Mouse (Mus musculus) neural tube, embryonic 15.5 days (tissue): ENCODE measurements around the gene Vmac. TPM values are rescaled to one million over a fixed set of nuclear protein-coding genes. Genes with fewer than 3 reads are reported as not detected.
A peak's percentile ranks its signal among the peaks of the same experiment; 100 is the strongest.

ENCODE experiments used
- ATAC-seq: fragments of 200-750 bp; cut with Nextera tagmentation; 2 replicates; pipeline ENCODE4 v1.8.0; 2017; ENCODE audit warnings: mild to moderate bottlenecking, moderate TSS enrichment, moderate library complexity; ENCODE audit not compliant: low FRiP score
- H3K27ac ChIP-seq: fragments of 300-500 bp; sonication (generic); replicated peaks from 2 replicates; pipeline ENCODE4 v1.5.1; 2015; ENCODE audit warnings: mild to moderate bottlenecking, inconsistent platforms
- H3K27me3 ChIP-seq: fragments of 300-500 bp; sonication (generic); replicated peaks from 2 replicates; pipeline ENCODE4 v1.6.1; 2015; ENCODE audit warnings: inconsistent platforms
- H3K36me3 ChIP-seq: fragments of 300-500 bp; sonication (generic); 2 replicates; pipeline ENCODE4 v1.6.1; 2015; ENCODE audit warnings: inconsistent platforms
- H3K4me1 ChIP-seq: fragments of 300-500 bp; sonication (generic); 2 replicates; pipeline ENCODE4 v1.6.1; 2015; ENCODE audit warnings: inconsistent platforms
- H3K4me2 ChIP-seq: fragments of 300-500 bp; sonication (generic); 2 replicates; pipeline ENCODE4 v1.6.1; 2015; ENCODE audit warnings: inconsistent platforms, mild to moderate bottlenecking, moderate library complexity
- H3K4me3 ChIP-seq: fragments of 300-500 bp; sonication (generic); replicated peaks from 2 replicates; pipeline ENCODE4 v1.5.1; 2015; ENCODE audit warnings: mild to moderate bottlenecking, inconsistent platforms
- H3K9ac ChIP-seq: fragments of 300-500 bp; sonication (generic); replicated peaks from 2 replicates; pipeline ENCODE4 v1.6.1; 2015; ENCODE audit warnings: mild to moderate bottlenecking, inconsistent platforms
- H3K9me3 ChIP-seq: fragments of 300-500 bp; sonication (generic); replicated peaks from 2 replicates; pipeline ENCODE4 v1.6.1; 2016; ENCODE audit warnings: inconsistent platforms
- WGBS: fragments of 180-500 bp; shearing (Covaris S2); methylation state at CpG from one replicate; pipeline ENCODE4 v1.1.7; 2015; ENCODE audit warnings: mixed read lengths; 5-methylcytosine and 5-hydroxymethylcytosine counted together
- polyA plus RNA-seq: library from polyadenylated mRNA; unstranded; fragments of >200 nt; fragmentation: Nextera tagmentation; extraction: Ambion mirVana; gene quantifications from 2 replicates; pipeline ENCODE4 v1.2.1, GENCODE M21; 2015

Vmac gene
- polyA plus RNA-seq, 1 experiment from 2014 or later, result 13.8 TPM

DNA sequence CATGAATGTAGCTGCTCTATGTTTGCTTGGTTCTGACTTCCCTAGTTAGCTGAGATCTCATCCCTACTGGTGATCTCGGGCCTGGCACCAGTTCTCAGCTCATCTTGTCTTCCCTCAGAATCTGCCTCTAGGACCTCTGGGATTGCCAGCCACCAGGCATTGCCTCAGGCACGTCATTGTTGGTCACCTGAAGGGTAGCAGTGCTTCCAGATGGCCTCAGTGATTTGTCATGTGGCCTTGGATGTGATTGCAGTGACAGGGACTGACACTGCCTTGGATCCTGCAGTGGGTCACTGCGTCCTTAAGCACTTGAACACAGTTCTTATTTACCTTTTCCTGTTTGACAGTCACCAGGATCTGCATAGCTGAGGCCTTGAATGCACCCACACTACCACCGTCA, 36.0 kb downstream of the Vmac start:
- no peak for ATAC-seq
- no peak overlapping the region for H3K27ac ChIP-seq
- no peaks in the 10 kb centered on the region for H3K27me3 ChIP-seq
- no peak overlapping the region for H3K9ac ChIP-seq
- H3K36me3 ChIP-seq, result peaks cover 41% of the 10 kb centered on the region
- WGBS, result 88% methylated on average over 4 of the region's 4 CpGs
- H3K4me3 ChIP-seq, result no peak overlapping the region
- no peaks in the 10 kb centered on the region for H3K9me3 ChIP-seq
- H3K4me2 ChIP-seq, result no peak overlapping the region
- H3K4me1 ChIP-seq, result peaks cover 25% of the 10 kb centered on the region

DNA sequence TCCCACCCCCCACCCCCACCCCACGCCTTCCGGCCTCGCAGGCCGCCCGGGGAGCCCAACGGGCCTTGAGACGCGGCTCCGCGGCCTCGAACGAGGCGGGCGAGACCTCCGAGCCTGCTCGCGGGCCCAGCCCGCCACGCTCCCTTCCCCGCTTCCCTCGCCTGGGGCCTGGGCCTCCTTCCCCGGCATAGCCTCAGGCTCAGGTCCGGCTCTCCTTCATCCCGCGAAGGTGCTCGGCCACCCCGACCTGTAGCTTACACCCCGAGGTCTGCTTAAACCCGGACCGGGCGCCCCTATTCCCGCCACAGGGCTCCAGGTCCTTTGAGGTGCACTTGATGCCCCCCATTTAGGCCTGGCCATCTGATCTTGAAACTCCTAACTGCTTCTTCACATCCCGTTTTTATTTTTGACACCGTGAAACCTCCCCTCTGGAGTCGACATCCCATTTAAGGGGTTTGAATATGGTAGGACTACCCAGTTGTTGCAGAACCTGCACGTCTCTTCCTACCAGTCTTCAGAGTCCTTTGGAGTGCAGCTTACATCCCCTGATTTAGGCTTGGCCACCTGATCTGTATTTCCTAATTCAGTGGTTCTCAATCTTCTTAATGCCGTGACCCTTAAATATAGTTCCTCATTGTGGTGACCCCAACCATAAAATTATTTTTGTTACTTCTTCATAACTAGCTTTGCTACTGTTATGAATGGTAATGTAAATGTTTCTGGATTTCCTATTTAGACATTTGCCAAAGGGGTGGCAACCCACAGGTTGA, 44.0 kb downstream of the Vmac start:
- H3K4me2 ChIP-seq, result peak overlapping the region; percentile 80
- H3K4me1 ChIP-seq, result peaks cover 48% of the 10 kb centered on the region
- no peaks in the 10 kb centered on the region for H3K9me3 ChIP-seq
- peak overlapping the region; percentile 86 for H3K27ac ChIP-seq
- peak; percentile 32 for ATAC-seq
- peaks cover 11% of the 10 kb centered on the region for H3K36me3 ChIP-seq
- 5% methylated on average over 37 of the region's 37 CpGs for WGBS
- H3K9ac ChIP-seq, result peak overlapping the region; percentile 95
- H3K27me3 ChIP-seq, result no peaks in the 10 kb centered on the region
- H3K4me3 ChIP-seq, result peak overlapping the region; percentile 89

DNA sequence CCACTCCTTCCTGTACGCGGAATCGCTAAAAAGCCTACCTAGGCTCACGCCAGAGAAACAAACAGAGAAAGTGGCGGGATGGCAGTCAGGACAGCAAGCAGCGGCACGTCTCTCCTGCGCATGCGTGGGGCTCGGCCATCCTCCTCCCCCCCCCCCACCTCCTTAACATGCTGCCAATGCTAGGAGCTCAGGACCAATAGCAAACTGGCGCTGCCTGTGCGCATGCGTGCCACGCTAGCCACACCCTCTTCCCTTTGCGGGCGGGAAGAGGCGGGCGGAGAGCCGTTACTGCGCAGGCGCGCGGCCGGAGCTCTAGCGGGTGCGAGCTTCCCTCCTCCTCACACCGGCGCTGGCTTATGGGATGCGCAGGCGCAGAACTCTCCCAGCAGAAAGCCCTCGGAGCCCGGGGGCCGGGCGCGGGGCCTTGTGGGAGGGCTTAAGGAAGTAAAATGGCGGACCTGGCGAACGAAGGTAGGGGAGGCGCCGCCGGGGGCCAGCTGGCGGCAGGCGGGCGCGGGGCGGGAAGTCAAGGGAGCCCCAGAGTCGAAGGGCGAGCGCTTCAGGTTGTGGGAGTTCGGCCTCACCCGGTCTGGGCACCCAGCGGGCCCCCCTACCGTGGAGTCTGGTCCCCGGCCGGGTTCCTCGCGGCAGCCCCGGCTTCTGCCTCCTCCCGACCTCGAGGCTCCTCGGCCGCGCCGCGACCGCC, 44.7 kb downstream of the Vmac start, which contains the start of gene Ranbp3:
Gene Ranbp3, plus strand, starts transcription at position 354 of the 706 bp plus-strand sequence.
- Histone ChIP-seq H3K4me1 (peaks cover 54% of the 10 kb centered on the region), H3K27ac (peak within 1 kb of the TSS; percentile 87), H3K4me3 (peak within 1 kb of the TSS; percentile 89), H3K9me3 (no peaks in the 10 kb centered on the region), H3K36me3 (peaks cover 9% of the 10 kb centered on the region), H3K27me3 (peaks cover 4% of the 10 kb centered on the region), H3K9ac (peak within 1 kb of the TSS; percentile 95), H3K4me2 (peak within 1 kb of the TSS; percentile 80)
- WGBS, result 0% methylated on average over 60 of the region's 66 CpGs
- peak; percentile 90 for ATAC-seq

DNA sequence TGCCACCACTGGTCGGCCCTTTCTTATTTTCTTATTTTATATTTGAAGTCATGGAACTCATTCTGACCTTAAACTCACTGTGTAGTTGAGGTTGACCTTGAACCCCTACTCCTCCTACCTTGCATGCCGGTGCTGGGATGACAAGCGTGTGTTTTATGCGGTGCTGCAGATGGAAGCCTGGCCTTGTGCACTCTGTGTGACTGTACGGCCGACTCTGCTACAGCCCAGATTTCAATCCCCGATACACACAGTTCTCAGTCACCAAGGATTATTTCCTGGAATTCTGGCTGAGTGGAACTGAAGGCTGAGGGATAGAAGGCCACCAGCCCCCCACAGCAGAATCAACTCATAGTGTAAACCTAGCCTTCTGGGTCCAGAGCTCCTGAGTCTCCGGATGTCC, 48.1 kb downstream of the Vmac start:
- H3K4me1 ChIP-seq, result peaks cover 21% of the 10 kb centered on the region
- H3K4me3 ChIP-seq, result no peak overlapping the region
- WGBS, result 85% methylated on average over 8 of the region's 8 CpGs
- H3K27me3 ChIP-seq, result peaks cover 9% of the 10 kb centered on the region
- no peaks in the 10 kb centered on the region for H3K36me3 ChIP-seq
- ATAC-seq, result no peak
- H3K27ac ChIP-seq, result no peak overlapping the region
- no peaks in the 10 kb centered on the region for H3K9me3 ChIP-seq
- H3K9ac ChIP-seq, result no peak overlapping the region
- no peak overlapping the region for H3K4me2 ChIP-seq

DNA sequence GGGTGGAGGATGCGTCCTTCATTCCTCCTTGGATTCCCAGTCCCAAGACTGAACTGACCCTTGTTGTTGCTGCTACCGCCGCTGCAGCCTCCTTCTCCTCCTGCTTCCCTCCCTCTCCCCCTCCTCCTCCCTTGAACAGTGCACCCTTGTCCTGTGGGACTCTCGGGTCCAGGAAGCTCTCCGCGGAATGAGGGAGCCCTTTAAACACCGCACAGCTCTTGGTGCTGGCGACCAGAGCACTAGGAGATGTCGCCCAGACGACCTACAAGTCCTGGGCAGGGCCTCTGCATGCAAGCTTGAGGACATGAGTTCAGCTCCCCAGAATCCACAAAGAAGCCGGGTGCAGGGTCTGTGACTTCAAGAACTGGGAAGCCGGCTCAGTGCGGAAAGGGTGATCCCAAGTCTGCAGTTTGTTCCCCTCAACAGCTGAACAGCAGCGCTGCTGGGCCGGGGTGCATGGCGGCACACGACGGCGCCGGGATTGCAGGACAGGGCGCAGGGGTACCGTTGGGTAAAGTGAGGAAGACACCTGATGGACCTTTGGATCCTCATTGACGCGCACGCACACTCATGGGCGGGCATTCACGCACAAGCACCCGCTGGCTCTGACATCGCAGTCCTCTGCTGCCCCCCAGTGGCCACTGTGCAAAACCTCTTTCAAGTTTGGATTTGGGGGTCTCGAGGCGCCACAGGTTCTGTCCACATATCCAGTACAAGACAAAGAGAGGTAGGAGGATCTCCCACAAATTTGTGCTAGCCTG, 49.3 kb downstream of the Vmac start:
- Histone ChIP-seq H3K4me2 (peak overlapping the region; percentile 91), H3K9me3 (no peaks in the 10 kb centered on the region), H3K36me3 (no peaks in the 10 kb centered on the region), H3K4me3 (peak overlapping the region; percentile 45), H3K4me1 (peaks cover 12% of the 10 kb centered on the region), H3K27me3 (peaks cover 9% of the 10 kb centered on the region), H3K9ac (peak overlapping the region; percentile 50), H3K27ac (no peak overlapping the region)
- ATAC-seq, result peak; percentile 29; the same call in 1 of the 2 replicates
- WGBS, result 3% methylated on average over 31 of the region's 31 CpGs

DNA sequence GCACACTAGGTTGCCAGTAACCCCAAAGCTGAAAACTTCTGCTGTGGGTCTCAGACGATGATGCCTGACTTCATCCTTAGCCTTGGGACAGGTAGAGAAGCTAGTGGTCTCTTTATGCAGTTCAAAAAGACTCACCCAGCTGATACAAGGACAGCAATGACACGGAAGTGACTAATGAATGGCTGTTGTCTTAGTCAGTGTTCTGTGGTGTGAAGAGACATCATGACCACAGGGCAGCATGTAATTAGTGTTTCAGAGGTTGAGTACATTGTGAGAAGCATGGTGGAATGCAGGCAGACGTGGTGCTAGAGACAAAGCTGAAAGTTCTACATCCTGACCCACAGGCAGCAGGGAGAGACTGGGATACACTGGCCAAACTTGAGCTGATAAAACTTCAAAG, 50.2 kb downstream of the Vmac start:
- peaks cover 10% of the 10 kb centered on the region for H3K4me1 ChIP-seq
- H3K4me3 ChIP-seq, result no peak overlapping the region
- no peaks in the 10 kb centered on the region for H3K9me3 ChIP-seq
- peaks cover 9% of the 10 kb centered on the region for H3K27me3 ChIP-seq
- H3K27ac ChIP-seq, result no peak overlapping the region
- no peak overlapping the region for H3K9ac ChIP-seq
- H3K36me3 ChIP-seq, result no peaks in the 10 kb centered on the region
- no peak for ATAC-seq
- H3K4me2 ChIP-seq, result no peak overlapping the region
- 78% methylated on average over 3 of the region's 3 CpGs for WGBS

DNA sequence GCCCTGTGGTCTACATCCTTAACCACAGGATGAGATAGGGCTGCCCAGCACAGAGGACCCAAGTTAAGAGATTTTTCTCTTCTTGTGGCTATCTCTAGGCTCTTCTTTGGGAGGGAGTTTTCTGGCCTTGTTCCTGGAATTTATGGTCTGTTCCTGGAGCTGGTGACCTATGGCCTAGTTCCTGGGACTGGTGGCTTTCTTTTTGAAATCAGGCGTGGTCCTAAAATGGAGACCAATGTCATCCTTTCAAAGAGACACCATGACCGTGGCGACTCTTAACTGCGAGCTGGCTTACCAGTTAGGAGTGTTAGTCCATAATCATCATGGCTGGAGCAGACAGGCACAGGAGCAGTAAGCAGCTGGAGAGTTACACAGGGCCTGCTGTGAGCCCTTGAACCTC, 51.4 kb downstream of the Vmac start:
- Histone ChIP-seq H3K27me3 (peaks cover 9% of the 10 kb centered on the region), H3K4me3 (no peak overlapping the region), H3K4me2 (no peak overlapping the region), H3K9me3 (no peaks in the 10 kb centered on the region), H3K9ac (no peak overlapping the region), H3K36me3 (no peaks in the 10 kb centered on the region), H3K27ac (no peak overlapping the region), H3K4me1 (peaks cover 6% of the 10 kb centered on the region)
- no peak for ATAC-seq
- 76% methylated on average over 4 of the region's 4 CpGs for WGBS

DNA sequence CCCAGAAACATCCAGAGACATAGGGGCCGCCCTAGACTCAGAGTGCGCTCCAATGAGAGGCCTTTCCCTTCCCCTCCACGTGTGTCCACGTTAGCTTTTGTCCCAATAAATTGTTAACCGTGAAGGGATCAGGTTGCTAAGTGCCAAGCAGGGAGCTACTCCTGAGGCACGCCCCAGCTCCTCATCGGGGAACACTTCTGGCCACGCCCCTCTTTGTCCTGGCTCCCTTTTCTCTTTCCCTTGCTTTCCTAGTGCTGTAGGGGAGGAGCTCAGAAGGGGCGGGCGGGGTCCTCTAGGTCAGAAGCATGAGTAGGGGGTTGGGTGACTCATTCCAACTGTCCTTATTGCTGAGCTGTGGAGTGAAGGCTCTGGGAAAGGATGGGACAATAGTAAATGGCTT, 53.5 kb downstream of the Vmac start:
- Histone ChIP-seq H3K4me2 (0 out of 2 replicates have a peak overlapping the region, but pooled peaks have one; percentile 4), H3K27me3 (peaks cover 9% of the 10 kb centered on the region), H3K9me3 (no peaks in the 10 kb centered on the region), H3K4me3 (no peak overlapping the region), H3K27ac (no peak overlapping the region), H3K9ac (no peak overlapping the region), H3K36me3 (no peaks in the 10 kb centered on the region), H3K4me1 (peaks cover 6% of the 10 kb centered on the region)
- 5% methylated on average over 10 of the region's 10 CpGs for WGBS
- ATAC-seq, result no peak

Other genes starting within 250 kb of the Vmac start
- 206 and 247 TPM in 2 replicates for gene Ptprs, start 241.5 kb downstream of the Vmac start, polyA plus RNA-seq
- gene Znrf4, start 205.6 kb downstream of the Vmac start, polyA plus RNA-seq, result not detected in 2 replicates
- 0.95 and 1.4 TPM in 2 replicates for gene Gm20219, start 163.6 kb downstream of the Vmac start, polyA plus RNA-seq
- gene Safb2, start 133.4 kb downstream of the Vmac start, polyA plus RNA-seq, result 73.4 and 76.5 TPM in 2 replicates
- gene Safb, start 133.2 kb downstream of the Vmac start, polyA plus RNA-seq, result 95.9 and 103 TPM in 2 replicates
- gene 2410015M20Rik, start 108.3 kb downstream of the Vmac start, polyA plus RNA-seq, result 205 and 212 TPM in 2 replicates
- 1,028 and 1,172 TPM in 2 replicates for gene Rpl36, start 104.6 kb downstream of the Vmac start, polyA plus RNA-seq
- gene Lonp1, start 91.1 kb downstream of the Vmac start, polyA plus RNA-seq, result 43.3 and 47.2 TPM in 2 replicates
- gene Catsperd, start 89.9 kb downstream of the Vmac start, polyA plus RNA-seq, result 1.4 and 1.6 TPM in 2 replicates
- 94.2 and 95.4 TPM in 2 replicates for gene Ranbp3, start 44.7 kb downstream of the Vmac start, polyA plus RNA-seq
- gene Ndufa11, start 255 bp downstream of the Vmac start, polyA plus RNA-seq, result 639 and 709 TPM in 2 replicates
- gene Nrtn, start 39.5 kb upstream of the Vmac start, polyA plus RNA-seq, result 2.7 and 5.3 TPM in 2 replicates
- 86.4 and 97.6 TPM in 2 replicates for gene Dus3l, start 46.7 kb upstream of the Vmac start, polyA plus RNA-seq
- 0.87 and 0.93 TPM in 2 replicates for gene Prr22, start 52.2 kb upstream of the Vmac start, polyA plus RNA-seq
- 5.1 and 5.3 TPM in 2 replicates for gene Rfx2, start 113.0 kb upstream of the Vmac start, polyA plus RNA-seq
- gene Acsbg2, start 156.4 kb upstream of the Vmac start, polyA plus RNA-seq, result not detected in 2 replicates
- 0.41 and 0.49 TPM in 2 replicates for gene 1700061G19Rik, start 157.5 kb upstream of the Vmac start, polyA plus RNA-seq
- gene Mllt1, start 217.4 kb upstream of the Vmac start, polyA plus RNA-seq, result 69.0 and 74.9 TPM in 2 replicates